Mouse (Mus musculus): Measurements from ENCODE around the gene Ceacam2.

DNA sequence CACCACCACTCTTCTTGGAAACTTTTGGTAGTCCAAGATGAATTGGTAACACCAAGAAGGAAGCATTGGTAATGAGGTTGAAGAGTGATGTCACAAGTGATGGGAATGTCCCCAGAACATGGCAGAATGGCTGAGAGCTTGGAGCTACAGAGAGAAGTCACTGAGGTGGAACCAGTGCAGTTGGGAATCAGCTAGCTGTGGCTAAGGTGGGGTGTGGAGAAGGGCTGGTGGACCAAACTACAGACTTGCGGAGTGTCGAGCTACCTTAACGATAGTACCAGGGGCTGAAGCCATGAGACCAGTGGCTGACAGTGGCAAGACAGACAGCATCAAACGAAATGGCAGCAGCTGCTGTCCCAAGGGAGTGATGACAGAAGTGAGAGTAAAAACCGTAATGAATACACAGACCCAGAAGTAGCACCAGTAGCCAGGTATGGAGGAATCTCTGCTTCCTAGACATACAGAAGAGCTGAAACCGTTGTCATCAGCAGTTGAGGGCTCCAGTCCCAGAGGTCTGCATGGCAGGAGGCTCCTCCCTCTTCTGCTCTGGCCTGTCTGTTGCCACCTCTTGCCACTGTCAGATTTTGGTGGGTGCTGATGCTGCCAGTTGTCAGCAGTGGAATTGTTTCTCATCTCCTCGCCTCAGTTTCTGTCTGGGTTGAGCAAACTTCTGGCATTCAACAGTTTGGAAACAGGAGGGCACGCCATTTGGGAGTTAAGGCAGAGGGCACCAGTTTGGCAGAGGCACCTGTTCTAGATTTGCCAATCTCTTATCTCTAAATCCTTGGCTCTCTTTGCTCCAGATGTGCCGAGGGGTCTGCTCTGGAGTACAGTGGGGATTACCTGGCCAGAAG is 45.9 kb upstream of the Ceacam2 start:
- no peak for TF ChIP-seq CTCF (conservative IDR thresholded peaks at IDR 0.05; ENCODE audit: insufficient read depth, insufficient read length, low read depth, low read length)
- no peak for TF ChIP-seq POLR2A (IDR thresholded peaks at IDR 0.05; ENCODE audit: low read depth, low read length)

All from kidney, adult 2 months (tissue).